Mouse (Mus musculus) cerebellum, postnatal 14 days (tissue): ENCODE data around the gene Emc8.
A peak's percentile ranks its signal among the peaks of the same experiment; 100 is the strongest.

Source experiments
- DNase-seq, 2 experiments: peaks; one replicate each; pipeline ENCODE4 v3.0.0; 2021; ENCODE audit warnings: mixed read lengths in 2 of 2

Gene Emc8

GRCm38 (mm10) chr8:120684082-120684481, 15.7 kb upstream of the Emc8 start:
- no peak for DNase-seq

- peak; percentile 72 to 82 for DNase-seq
These were observed 15.2 kb upstream of the Emc8 start for GRCm38 (mm10) chr8:120683602-120684001.

DNA sequence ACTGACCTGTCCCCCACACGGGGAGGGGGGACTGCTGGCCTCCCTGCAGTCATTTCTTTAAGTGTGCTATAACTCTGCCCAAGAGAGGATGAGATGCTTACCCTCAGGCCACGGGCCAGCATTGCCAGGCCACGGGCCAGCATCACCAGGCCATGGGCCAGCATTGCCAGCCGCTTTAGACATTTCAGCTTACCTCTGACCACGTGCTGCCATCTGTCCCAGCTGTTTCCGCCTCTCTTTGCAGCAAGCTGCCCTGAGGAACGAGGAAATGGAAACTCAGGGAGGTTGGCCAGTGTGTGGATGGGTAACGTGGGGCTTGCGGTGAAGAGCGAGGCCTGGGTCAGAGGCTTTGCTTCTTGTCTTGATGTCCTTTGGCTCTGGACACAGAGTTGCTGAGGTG, 12.7 kb upstream of the Emc8 start:
- peak in 1 of 2 experiments; percentile 45 for DNase-seq

GRCm38 (mm10) chr8:120680405-120680804, 12.0 kb upstream of the Emc8 start:
- DNase-seq: peak; percentile 49 to 65

DNA sequence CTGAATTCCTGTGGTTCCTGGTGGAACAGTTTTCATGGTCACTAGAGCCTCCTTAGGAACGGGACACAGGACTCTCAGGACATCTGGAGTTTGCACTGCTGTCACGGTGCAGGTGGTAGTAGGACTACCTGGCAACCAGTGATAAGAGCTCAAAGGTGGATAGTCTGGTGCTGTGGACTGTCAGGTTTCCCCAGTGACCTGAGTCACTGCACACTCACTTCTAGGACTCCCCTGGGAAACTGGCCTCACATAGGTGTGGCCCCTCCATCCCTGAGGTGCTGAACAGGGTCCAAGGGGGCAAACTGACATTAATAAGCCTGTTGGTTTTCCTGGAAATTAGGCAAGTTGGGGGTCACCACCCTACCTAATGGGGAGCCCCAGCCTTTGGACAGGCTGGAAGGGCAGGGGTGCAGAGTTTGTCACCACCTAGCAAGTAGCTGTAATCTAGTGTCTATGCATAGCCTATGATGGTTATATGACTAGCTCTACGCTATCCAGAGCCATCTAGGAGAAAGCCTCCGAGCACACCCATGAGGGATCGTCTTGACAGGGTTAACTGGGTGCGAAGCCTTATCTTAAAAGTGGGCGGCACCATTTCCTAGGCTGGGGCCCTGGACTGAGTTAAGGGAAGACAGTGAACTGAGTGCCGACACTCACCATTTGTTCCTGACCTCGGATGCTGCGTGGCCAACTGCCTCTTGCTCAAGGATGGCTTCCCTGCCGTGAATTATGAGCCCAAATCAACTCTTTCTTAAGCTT, 11.4 kb upstream of the Emc8 start:
- DNase-seq: no peak

- DNase-seq: peak; percentile 90 to 95
These were observed 10.1 kb upstream of the Emc8 start for GRCm38 (mm10) chr8:120678447-120678846.

DNA sequence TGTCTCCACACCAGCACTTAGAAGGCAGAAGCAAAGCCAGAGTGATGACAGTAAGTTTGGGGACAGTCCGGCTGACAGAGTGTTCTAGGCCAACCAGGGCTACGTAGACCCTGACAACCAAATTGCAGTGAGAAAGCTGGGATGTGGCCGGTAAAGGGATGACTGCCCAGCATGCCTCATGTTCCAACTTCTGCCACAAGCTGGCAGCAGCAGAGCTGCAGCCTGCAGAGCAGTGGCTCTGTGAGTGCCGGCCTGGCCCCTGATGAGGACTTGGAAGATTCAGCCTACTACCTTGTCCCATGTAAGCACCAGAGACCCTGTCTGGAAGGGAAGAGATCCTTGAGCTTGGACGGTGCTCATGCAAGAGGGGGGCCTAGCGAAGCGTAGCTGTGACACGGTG, 7.3 kb upstream of the Emc8 start:
- DNase-seq: no peak

- no peak for DNase-seq
These were observed 4.9 kb upstream of the Emc8 start for GRCm38 (mm10) chr8:120673298-120673697.

GRCm38 (mm10) chr8:120672626-120673229, 4.4 kb upstream of the Emc8 start:
- no peak for DNase-seq

GRCm38 (mm10) chr8:120671775-120672174, 3.4 kb upstream of the Emc8 start:
- no peak for DNase-seq

DNA sequence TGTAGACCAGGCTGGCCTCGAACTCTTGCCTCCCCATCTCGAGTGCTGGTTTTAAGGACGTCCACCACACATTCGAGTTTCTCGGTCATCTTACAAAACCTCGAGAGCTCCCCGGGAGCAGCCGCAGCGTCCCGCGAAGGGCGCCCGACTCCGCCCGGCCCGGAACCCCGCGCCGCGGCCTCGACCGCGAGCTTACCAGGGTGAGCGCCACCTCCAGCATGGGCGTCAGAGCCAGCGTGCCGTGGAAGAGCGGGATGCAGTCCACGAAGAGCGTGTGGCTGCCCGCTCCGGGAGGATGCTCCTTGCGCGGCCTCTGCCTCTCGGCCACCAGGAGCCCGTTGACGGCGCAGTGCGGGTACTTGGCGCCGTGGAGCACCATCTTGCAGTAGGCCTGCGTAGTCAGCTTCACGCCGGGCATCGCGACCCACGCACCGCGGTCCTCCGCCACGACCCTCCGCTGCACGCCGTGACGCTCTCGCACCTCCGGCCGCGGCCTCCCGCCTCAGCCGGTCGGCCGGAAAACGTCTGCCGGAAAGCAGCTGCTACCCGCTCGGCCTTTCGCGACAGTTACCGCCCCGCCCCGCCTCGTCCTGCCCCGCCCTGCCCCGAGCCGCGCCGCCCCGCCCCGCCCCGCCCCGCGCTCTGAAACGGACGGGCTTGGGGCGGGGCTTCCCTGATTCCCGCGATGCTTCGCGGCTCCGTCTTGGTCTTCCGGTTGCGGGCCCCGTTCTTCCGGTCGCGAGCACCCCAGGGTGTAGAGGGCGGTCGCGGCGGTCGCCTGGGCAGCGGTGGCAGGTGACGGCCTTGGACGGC, 606 bp downstream of the Emc8 start, which contains the start of the genes Gm27021 and Cox4i1:
Gene Gm27021, minus strand, starts transcription at position 519 of the 813 bp plus-strand sequence.
Gene Cox4i1, plus strand, starts transcription at position 662 of the 813 bp plus-strand sequence.
- DNase-seq: peak; percentile 96 to 97

DNA sequence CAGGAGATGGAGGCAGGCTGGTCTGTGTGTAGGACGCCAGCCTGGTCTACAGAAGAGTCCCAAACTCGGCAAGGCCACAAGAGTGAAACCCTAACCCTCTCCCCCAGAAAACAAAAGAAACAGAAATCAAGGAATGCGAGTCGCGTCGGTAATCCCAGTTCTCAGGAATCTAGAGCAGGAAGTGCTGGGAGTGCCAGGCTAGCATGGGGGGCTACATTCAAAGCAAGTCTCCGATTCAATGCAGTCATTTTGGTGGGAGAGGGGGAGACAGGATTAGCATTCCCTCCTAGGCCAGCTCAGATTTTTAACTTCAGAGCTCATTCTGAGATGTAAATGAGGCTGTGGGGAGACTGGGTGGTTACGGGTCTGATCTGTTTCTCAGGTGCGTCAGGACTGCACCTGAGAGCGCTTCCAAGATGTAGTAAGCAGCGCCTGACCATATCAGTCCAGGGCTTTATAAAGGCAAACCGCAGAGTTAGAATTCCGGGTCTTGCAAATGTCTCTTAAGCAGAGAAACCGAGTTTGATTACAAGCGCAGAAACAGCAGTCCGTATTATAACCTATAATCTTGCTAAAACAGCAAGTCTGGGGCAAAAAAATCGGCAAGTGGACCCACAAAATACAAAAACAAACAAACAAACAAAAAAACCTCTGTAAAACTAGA, 1.4 kb downstream of the Emc8 start:
- DNase-seq: no peak

GRCm38 (mm10) chr8:120665726-120666455, 2.5 kb downstream of the Emc8 start:
- DNase-seq: peak; percentile 39 to 47

DNA sequence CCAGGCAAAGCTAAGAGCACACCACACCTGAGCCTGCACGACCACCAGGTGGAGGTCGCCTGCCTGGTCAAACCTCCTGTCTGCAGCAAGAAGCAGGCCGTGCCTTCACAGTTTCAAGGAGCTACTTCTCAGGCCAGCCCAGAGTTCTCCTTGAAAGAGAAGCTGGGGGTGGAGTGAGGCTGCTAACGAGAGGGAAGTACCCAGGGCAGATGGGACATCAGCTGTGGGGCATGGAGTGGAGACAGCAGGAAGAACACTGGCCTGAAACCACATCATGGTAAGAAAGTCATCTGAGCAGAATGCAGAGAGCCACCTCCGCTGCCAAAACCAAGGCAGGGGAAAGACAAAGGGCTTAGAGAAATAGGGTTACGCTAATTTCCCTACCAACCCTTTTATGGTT, 3.8 kb downstream of the Emc8 start:
- DNase-seq: peak in 1 of 2 experiments; percentile 32

DNA sequence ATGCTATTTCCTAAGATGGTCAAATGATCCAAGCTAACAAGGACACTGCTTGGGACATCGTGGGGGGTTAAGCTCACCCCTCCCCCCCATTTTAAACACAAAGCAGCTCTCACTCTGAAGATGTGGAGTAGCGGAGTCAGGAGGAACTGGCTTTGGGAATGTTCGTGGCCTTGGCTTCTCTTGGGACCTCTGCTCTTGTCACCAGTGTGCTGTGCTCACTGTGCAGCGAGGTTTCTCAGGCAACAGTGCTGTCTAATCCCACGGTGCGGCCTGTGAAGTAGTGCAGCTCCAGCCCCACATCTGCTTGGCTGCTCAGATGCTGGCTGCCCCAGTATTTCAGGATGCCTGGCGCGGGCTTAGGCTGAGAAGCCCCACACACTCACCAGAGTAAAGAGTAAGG, 11.0 kb downstream of the Emc8 start:
- DNase-seq: no peak

GRCm38 (mm10) chr8:120656322-120657052, 11.9 kb downstream of the Emc8 start:
- no peak for DNase-seq

DNA sequence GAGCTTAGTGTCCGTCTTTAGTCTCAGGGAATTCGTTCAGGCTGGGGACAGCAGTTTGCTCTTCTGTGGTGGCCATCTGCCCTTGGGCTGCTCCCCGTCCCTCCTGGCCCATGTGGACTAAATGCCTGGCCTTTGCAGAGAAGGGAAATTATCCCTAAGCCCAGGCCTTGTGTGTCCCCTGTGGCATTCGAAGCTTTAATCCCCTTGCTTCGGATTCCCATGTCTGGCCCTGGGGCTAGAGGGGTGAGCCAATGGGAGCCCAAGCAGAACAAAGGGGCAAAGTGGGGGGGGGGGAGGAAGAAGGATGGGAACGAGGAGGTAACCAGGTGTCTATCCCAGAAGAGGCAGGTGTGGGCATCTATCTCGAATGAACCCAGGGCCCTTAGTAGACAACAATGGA, 20.8 kb downstream of the Emc8 start, which contains the start of gene 1190005I06Rik:
Gene 1190005I06Rik, minus strand, starts transcription at position 101 of the 400 bp plus-strand sequence.
- DNase-seq: no peak

DNA sequence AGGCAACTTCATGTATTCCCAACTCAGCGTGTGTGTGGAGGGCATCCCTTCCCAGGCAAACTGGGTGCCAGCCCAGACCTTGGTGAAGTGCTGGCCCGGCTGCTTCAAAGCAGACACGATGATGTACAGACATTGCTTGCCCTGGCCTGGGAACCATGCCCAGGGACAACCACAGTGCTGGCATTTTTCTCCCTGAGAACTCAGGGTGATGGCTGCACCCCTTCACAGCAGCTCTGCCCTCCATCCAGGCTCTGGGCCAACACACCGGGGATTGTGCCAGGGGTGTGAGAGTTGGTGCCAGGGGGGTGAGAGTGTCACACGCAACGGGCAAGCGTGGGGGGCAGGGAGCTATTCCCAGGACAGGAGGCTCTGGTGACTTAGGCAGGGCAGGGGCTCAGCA, 23.7 kb downstream of the Emc8 start:
- DNase-seq: peak; percentile 69 to 77

- DNase-seq: no peak
These were observed 26.2 kb downstream of the Emc8 start for GRCm38 (mm10) chr8:120642031-120642662.

GRCm38 (mm10) chr8:120641245-120641644, 27.1 kb downstream of the Emc8 start:
- no peak for DNase-seq

GRCm38 (mm10) chr8:120634329-120634839, 34.0 kb downstream of the Emc8 start:
- peak; percentile 34 to 46 for DNase-seq
